Mouse (Mus musculus): Measurements from ENCODE around the gene Enox1.

DNA sequence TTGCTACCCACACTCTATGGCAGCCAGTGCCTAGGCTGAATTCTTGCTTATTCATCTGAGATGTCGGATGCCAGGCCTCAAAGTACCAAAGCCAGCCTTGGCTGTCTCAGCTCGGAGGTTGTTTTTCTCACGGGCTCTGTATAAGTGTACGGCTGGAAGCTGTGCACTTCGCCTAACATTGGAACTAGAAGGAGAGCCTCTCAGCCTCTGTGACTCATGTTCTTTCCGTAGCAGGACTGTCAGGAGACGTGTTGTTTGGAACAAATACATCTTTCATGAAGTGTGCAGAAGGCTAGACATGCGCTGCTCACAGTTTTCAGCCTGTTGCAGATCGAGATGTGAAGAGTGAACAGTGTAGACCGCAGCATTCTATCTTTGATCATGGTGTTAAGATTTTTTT, 68.8 kb downstream of the Enox1 start:
- TF ChIP-seq NANOG (IDR thresholded peaks at IDR 0.05; ENCODE audit: borderline replicate concordance, low read length) (no peak), CTCF (conservative IDR thresholded peaks at IDR 0.05; ENCODE audit: low read length) (no peak), POU5F1 (IDR thresholded peaks at IDR 0.05; ENCODE audit: borderline replicate concordance, low read length) (no peak)
